Mouse (Mus musculus): ENCODE measurements around the gene Pde6g.

- TF ChIP-seq POLR2A (IDR thresholded peaks at IDR 0.05; ENCODE audit: low read depth, low read length) (no peak), CTCF (IDR thresholded peaks at IDR 0.05; ENCODE audit: extremely low read depth, insufficient read length, insufficient replicate concordance, low read depth, low read length) (no peak)
Measured at GRCm38 (mm10) chr11:120437857-120438385, 15.4 kb downstream of the Pde6g start.

Data from small intestine, adult 2 months (tissue).